Mouse (Mus musculus): Measurements from ENCODE around the gene Arpc5.

Arpc5 gene

GRCm38 (mm10) chr1:152766032-152766772 lies at the start of gene Arpc5, which contains the start of gene Rgl1:
Gene Arpc5, plus strand, starts transcription at chr1:152766542.
Gene Rgl1, minus strand, starts transcription at chr1:152766351.
- no peaks in the 10 kb centered on the region for H3K27me3 ChIP-seq (ENCODE audit: control insufficient read depth, insufficient read depth, low read length, poor library complexity, severe bottlenecking)

GRCm38 (mm10) chr1:152717329-152717728 lies 49.0 kb upstream of the Arpc5 start:
- no peaks in the 10 kb centered on the region for H3K27me3 ChIP-seq (ENCODE audit: control insufficient read depth, insufficient read depth, low read length, poor library complexity, severe bottlenecking)
- DNase-seq (ENCODE audit: low read depth, low spot score): no peak
- no peaks in the 10 kb centered on the region for H3K36me3 ChIP-seq (ENCODE audit: control insufficient read depth, insufficient read depth, low read length, poor library complexity, severe bottlenecking)

More at GRCm38 (mm10) chr1:152766032-152766772, at the start of gene Arpc5, which contains the start of gene Rgl1:
- H3K36me3 ChIP-seq (ENCODE audit: control insufficient read depth, insufficient read depth, low read length, poor library complexity, severe bottlenecking): peaks cover 15% of the 10 kb centered on the region
- DNase-seq (ENCODE audit: low read depth, low spot score): peak; percentile 99

DNA sequence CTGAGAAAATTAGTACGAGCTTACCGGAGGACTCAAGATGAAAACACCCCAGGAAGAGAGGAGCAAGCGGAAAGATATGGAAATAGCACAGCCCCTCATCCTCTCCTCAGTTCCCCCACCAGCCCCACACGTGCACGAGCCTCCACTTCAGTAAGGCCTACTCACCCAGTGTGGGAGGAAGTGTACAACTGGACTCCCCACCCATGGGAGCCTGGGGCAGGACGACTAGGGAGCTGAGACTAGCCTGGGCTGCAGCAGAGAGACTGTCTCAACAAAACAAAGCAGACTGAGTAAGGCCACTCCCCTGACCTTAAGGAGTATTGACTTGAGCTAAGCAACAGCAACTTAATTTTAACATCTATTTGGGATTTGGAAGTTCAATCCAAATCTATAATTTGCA lies 48.1 kb upstream of the Arpc5 start:
- H3K36me3 ChIP-seq (ENCODE audit: control insufficient read depth, insufficient read depth, low read length, poor library complexity, severe bottlenecking): no peaks in the 10 kb centered on the region
- no peaks in the 10 kb centered on the region for H3K27me3 ChIP-seq (ENCODE audit: control insufficient read depth, insufficient read depth, low read length, poor library complexity, severe bottlenecking)
- DNase-seq (ENCODE audit: low read depth, low spot score): no peak

DNA sequence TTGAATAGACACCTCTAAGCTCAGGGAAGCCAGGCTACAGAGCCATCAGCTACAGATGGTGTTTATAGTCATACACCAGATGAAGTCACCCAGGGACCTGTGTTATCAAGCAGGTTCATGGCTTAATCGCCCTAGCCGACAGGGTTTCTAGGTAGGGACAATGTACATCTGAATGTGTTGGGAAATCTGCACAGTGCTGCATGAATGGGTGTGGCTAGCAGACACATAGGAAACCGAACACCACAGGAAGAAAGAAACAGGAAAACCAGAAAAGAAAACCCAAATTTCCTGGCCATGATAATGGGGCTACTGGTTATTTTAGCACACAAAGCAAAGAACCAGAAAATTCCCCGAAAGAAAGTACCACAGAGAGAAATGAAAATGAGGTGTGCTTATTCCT lies 45.4 kb upstream of the Arpc5 start:
- peak; percentile 4 for DNase-seq (ENCODE audit: low read depth, low spot score)
- H3K27me3 ChIP-seq (ENCODE audit: control insufficient read depth, insufficient read depth, low read length, poor library complexity, severe bottlenecking): no peaks in the 10 kb centered on the region
- H3K36me3 ChIP-seq (ENCODE audit: control insufficient read depth, insufficient read depth, low read length, poor library complexity, severe bottlenecking): no peaks in the 10 kb centered on the region

- H3K27me3 ChIP-seq (ENCODE audit: control insufficient read depth, insufficient read depth, low read length, poor library complexity, severe bottlenecking): no peaks in the 10 kb centered on the region
- DNase-seq (ENCODE audit: low read depth, low spot score): no peak
Observed at GRCm38 (mm10) chr1:152721535-152722198, 44.7 kb upstream of the Arpc5 start.

GRCm38 (mm10) chr1:152724286-152724685 lies 42.1 kb upstream of the Arpc5 start:
- no peaks in the 10 kb centered on the region for H3K36me3 ChIP-seq (ENCODE audit: control insufficient read depth, insufficient read depth, low read length, poor library complexity, severe bottlenecking)
- peak; percentile 64 for DNase-seq (ENCODE audit: low read depth, low spot score)
- no peaks in the 10 kb centered on the region for H3K27me3 ChIP-seq (ENCODE audit: control insufficient read depth, insufficient read depth, low read length, poor library complexity, severe bottlenecking)

More at GRCm38 (mm10) chr1:152721535-152722198, 44.7 kb upstream of the Arpc5 start:
- H3K36me3 ChIP-seq (ENCODE audit: control insufficient read depth, insufficient read depth, low read length, poor library complexity, severe bottlenecking): no peaks in the 10 kb centered on the region

GRCm38 (mm10) chr1:152726095-152726494 lies 40.2 kb upstream of the Arpc5 start:
- H3K36me3 ChIP-seq (ENCODE audit: control insufficient read depth, insufficient read depth, low read length, poor library complexity, severe bottlenecking): no peaks in the 10 kb centered on the region
- no peaks in the 10 kb centered on the region for H3K27me3 ChIP-seq (ENCODE audit: control insufficient read depth, insufficient read depth, low read length, poor library complexity, severe bottlenecking)
- no peak for DNase-seq (ENCODE audit: low read depth, low spot score)

GRCm38 (mm10) chr1:152727604-152728236 lies 38.6 kb upstream of the Arpc5 start:
- Histone ChIP-seq H3K36me3 (ENCODE audit: control insufficient read depth, insufficient read depth, low read length, poor library complexity, severe bottlenecking) (no peaks in the 10 kb centered on the region), H3K27me3 (ENCODE audit: control insufficient read depth, insufficient read depth, low read length, poor library complexity, severe bottlenecking) (no peaks in the 10 kb centered on the region)
- no peak for DNase-seq (ENCODE audit: low read depth, low spot score)

DNA sequence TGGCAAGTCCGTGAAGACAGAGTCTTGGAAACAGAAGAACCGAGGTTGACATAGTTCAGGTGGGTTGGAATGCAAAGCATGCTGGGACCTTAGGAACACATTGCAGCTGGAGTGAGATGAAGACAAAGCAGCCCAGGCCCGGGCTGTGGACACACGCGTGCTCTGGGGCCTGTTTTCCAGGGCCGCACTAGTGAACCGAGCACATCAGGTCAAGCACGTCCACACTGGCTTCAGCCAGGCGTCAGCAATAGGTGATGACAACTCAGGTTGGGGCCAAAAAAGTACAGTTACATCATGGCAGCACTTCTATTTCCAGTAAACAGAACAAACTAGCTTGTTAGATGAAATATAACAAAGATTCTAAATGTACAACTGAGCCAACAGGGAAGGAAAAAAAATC lies 27.5 kb upstream of the Arpc5 start:
- no peak for DNase-seq (ENCODE audit: low read depth, low spot score)
- Histone ChIP-seq H3K27me3 (ENCODE audit: control insufficient read depth, insufficient read depth, low read length, poor library complexity, severe bottlenecking) (no peaks in the 10 kb centered on the region), H3K36me3 (ENCODE audit: control insufficient read depth, insufficient read depth, low read length, poor library complexity, severe bottlenecking) (no peaks in the 10 kb centered on the region)

GRCm38 (mm10) chr1:152739374-152739773 lies 27.0 kb upstream of the Arpc5 start:
- H3K27me3 ChIP-seq (ENCODE audit: control insufficient read depth, insufficient read depth, low read length, poor library complexity, severe bottlenecking): no peaks in the 10 kb centered on the region
- no peaks in the 10 kb centered on the region for H3K36me3 ChIP-seq (ENCODE audit: control insufficient read depth, insufficient read depth, low read length, poor library complexity, severe bottlenecking)
- DNase-seq (ENCODE audit: low read depth, low spot score): no peak

DNA sequence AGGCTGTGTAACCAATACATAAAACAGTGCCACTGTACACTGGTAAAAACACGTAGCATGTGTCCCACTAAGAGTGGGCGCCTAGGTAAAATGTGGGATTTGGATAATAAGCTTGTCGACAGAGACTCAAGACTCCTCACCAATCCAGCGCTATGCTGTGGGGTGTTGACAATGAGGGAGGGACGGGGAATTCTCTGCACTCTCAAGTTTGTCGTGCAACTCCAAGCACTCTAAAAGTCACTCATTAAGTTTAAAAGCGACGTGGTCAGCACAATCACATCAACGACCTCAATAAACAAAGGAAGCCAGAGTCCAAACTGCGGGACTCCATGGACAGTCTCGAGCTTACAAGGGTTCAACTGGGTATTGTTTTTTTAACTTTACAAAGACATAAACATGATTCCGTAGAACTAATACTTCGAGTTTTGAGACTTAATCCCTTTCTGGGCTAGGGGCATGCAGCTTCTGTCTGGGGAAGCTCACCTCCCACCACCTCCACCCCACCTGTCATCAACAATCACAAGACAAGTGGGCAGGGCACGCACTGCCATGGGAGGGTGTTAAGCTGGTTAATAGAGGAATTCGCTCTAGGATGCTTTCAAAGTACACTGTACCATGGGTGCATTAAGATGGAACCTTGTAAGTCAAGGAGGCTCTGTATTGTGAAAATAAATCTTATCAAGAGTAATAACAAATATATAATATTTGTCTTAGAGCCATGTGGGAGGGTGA lies 23.1 kb upstream of the Arpc5 start:
- no peaks in the 10 kb centered on the region for H3K36me3 ChIP-seq (ENCODE audit: control insufficient read depth, insufficient read depth, low read length, poor library complexity, severe bottlenecking)
- no peak for DNase-seq (ENCODE audit: low read depth, low spot score)
- H3K27me3 ChIP-seq (ENCODE audit: control insufficient read depth, insufficient read depth, low read length, poor library complexity, severe bottlenecking): no peaks in the 10 kb centered on the region

DNA sequence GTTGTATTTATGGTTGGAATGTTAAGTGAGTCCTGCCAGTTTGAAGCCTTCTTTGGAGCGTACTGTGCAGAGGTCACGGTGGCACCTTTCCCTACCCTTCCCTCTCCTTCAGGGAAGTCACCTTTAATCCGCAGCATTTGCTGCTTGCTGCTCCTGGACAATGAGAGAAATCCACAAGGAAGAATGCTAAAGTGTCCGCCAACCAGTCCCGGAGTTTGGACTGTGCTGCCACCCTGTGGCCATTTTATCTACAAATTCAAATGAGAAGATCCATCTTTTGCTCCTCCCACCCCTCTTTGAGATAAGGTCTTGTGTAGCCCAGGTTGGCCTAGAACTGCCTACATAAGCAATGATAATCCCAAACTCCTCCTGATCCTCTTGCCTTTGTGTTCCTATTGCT lies 19.9 kb upstream of the Arpc5 start:
- Histone ChIP-seq H3K36me3 (ENCODE audit: control insufficient read depth, insufficient read depth, low read length, poor library complexity, severe bottlenecking) (no peaks in the 10 kb centered on the region), H3K27me3 (ENCODE audit: control insufficient read depth, insufficient read depth, low read length, poor library complexity, severe bottlenecking) (no peaks in the 10 kb centered on the region)
- DNase-seq (ENCODE audit: low read depth, low spot score): peak; percentile 77

GRCm38 (mm10) chr1:152749276-152749675 lies 17.1 kb upstream of the Arpc5 start:
- Histone ChIP-seq H3K27me3 (ENCODE audit: control insufficient read depth, insufficient read depth, low read length, poor library complexity, severe bottlenecking) (no peaks in the 10 kb centered on the region), H3K36me3 (ENCODE audit: control insufficient read depth, insufficient read depth, low read length, poor library complexity, severe bottlenecking) (no peaks in the 10 kb centered on the region)
- peak; percentile 35 for DNase-seq (ENCODE audit: low read depth, low spot score)

DNA sequence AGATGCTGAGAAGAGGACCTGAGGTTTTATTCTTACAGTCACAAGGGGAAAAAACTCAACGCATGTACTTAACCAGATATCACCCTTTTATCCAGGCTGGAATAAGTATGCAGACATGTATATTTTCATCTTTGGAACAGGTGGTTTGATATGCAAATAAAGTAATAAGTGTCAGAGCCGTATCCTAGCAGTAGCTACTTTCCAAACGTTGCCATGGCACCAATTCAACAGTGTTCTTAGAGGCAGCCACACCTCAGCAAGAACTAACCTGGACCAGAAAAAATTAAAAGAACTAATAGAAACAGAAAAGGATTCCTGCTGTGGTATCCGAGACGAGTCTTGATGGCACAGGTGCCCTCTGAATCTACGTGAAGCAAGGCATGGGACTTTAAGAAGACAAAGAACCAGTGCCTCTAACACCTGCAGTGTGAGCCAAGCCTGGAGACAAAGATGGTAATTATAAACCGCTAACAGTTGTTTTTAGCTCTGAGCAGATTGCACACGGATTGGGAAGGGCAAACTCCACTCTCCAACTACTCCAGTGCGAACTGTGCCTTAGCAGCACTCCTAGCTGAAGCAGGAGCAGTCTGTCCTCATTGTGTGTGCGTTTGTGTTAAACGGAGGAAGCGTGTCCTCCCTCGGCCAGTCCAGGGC lies 15.9 kb upstream of the Arpc5 start, which contains the start of gene Apobec4:
Gene Apobec4 (plus strand): TSS at position 240 of the 654 bp plus-strand sequence.
- H3K36me3 ChIP-seq (ENCODE audit: control insufficient read depth, insufficient read depth, low read length, poor library complexity, severe bottlenecking): no peaks in the 10 kb centered on the region
- no peaks in the 10 kb centered on the region for H3K27me3 ChIP-seq (ENCODE audit: control insufficient read depth, insufficient read depth, low read length, poor library complexity, severe bottlenecking)
- DNase-seq (ENCODE audit: low read depth, low spot score): no peak

All from splenic B cell, adult 2 months (primary cell).